Mouse (Mus musculus) gastrocnemius, adult 8-10 months (tissue): ENCODE data around the gene Igsf3. TPM values are rescaled to one million over a fixed set of nuclear protein-coding genes. Genes with fewer than 3 reads are reported as not detected.

Experiments
- DNase-seq, 2 experiments: peaks; one replicate each; pipeline ENCODE4 v3.0.0; 2022; ENCODE audit warnings: low spot score in 2 of 2
- total RNA-seq, 4 experiments: library from RNA; stranded (reverse); gene quantifications; 2 replicates each; pipeline ENCODE4 v1.2.4; 2022

The Igsf3 gene
- total RNA-seq, 4 experiments from 2014 or later: 3.1 to 4.4 (median 3.4) TPM

- DNase-seq: no peak
These were observed 4.4 kb upstream of the Igsf3 start for GRCm38 (mm10) chr3:101372345-101372980.

GRCm38 (mm10) chr3:101377256-101378024, 557 bp downstream of the Igsf3 start:
- DNase-seq: no peak

- no peak for DNase-seq
These were observed 1.2 kb downstream of the Igsf3 start for GRCm38 (mm10) chr3:101378102-101378501.

- DNase-seq: no peak
These were observed 2.9 kb downstream of the Igsf3 start for GRCm38 (mm10) chr3:101379789-101380188.

GRCm38 (mm10) chr3:101381691-101382090, 4.8 kb downstream of the Igsf3 start:
- no peak for DNase-seq

- no peak for DNase-seq
These were observed 5.9 kb downstream of the Igsf3 start for GRCm38 (mm10) chr3:101382751-101383150.

- DNase-seq: no peak
These were observed 9.6 kb downstream of the Igsf3 start for GRCm38 (mm10) chr3:101386430-101387016.

- no peak for DNase-seq
These were observed 11.0 kb downstream of the Igsf3 start for GRCm38 (mm10) chr3:101387849-101388248.

GRCm38 (mm10) chr3:101389566-101389965, 12.7 kb downstream of the Igsf3 start:
- DNase-seq: no peak

- no peak for DNase-seq
These were observed 13.6 kb downstream of the Igsf3 start for GRCm38 (mm10) chr3:101390472-101390871.

- no peak for DNase-seq
These were observed 15.1 kb downstream of the Igsf3 start for GRCm38 (mm10) chr3:101391991-101392390.

GRCm38 (mm10) chr3:101393103-101393644, 16.3 kb downstream of the Igsf3 start:
- peak in 1 of 2 experiments; percentile 54 for DNase-seq

GRCm38 (mm10) chr3:101393659-101394539, 17.0 kb downstream of the Igsf3 start:
- DNase-seq: peak; percentile 62 to 72

GRCm38 (mm10) chr3:101395341-101395740, 18.5 kb downstream of the Igsf3 start:
- DNase-seq: no peak

GRCm38 (mm10) chr3:101396061-101396460, 19.2 kb downstream of the Igsf3 start:
- no peak for DNase-seq

- no peak for DNase-seq
These were observed 19.9 kb downstream of the Igsf3 start for GRCm38 (mm10) chr3:101396726-101397263.

GRCm38 (mm10) chr3:101397422-101397821, 20.5 kb downstream of the Igsf3 start:
- DNase-seq: no peak

- peak in 1 of 2 experiments; percentile 45 for DNase-seq
These were observed 21.3 kb downstream of the Igsf3 start for GRCm38 (mm10) chr3:101398071-101398786.

- DNase-seq: no peak
These were observed 22.0 kb downstream of the Igsf3 start for GRCm38 (mm10) chr3:101398877-101399276.

- no peak for DNase-seq
These were observed 24.6 kb downstream of the Igsf3 start for GRCm38 (mm10) chr3:101401501-101401900.
